ENCODE assay signal across 8 mouse cellular contexts in genomic region chr12:36041281-36041589, GRCm38 (mm10). TPM values are rescaled to one million over a fixed set of nuclear protein-coding genes. Genes with fewer than 3 reads are reported as not detected.
DNase-seq lines count a peak whose midpoint lies in the region; ATAC-seq and TF ChIP-seq lines count a peak whose summit lies in the region.

No protein-coding gene starts in this region.

- TF ChIP-seq POLR2A in ES-Bruce4 (IDR thresholded peaks at IDR 0.05; ENCODE audit: insufficient read depth, low read length) = no peak

- no peak for TF ChIP-seq EP300 in ES-Bruce4 (IDR thresholded peaks at IDR 0.05; ENCODE audit: insufficient read depth, low read depth, low read length)
- no peak for TF ChIP-seq EP300 in liver, postnatal 0 days (IDR thresholded peaks at IDR 0.05; ENCODE audit: low read depth)

- H3K9ac ChIP-seq in heart, embryonic 12.5 days = peak overlapping the region; percentile 36; the same call in 1 of the 2 replicates
- H3K9ac ChIP-seq in ES-Bruce4 (ENCODE audit: low read depth, poor library complexity, severe bottlenecking) = peak overlapping the region; percentile 92; the same call in 1 of the 2 replicates
- H3K9ac ChIP-seq in forebrain, postnatal 0 days = peak overlapping the region; percentile 99
- peak overlapping the region; percentile 79 for H3K9ac ChIP-seq in liver, postnatal 0 days (replicated peaks)

- H3K4me2 ChIP-seq in heart, embryonic 12.5 days = peak overlapping the region; percentile 73
- H3K4me2 ChIP-seq in forebrain, postnatal 0 days (ENCODE audit: low read depth) = peak overlapping the region; percentile 52
- H3K4me2 ChIP-seq in liver, postnatal 0 days (ENCODE audit: low read depth, low read length) = peak overlapping the region; percentile 100

- peaks cover 17% of the 10 kb centered on the region for H3K4me1 ChIP-seq in heart, embryonic 12.5 days (replicated peaks)
- H3K4me1 ChIP-seq in ES-Bruce4 (ENCODE audit: control insufficient read depth, insufficient read depth, low read length) = no peaks in the 10 kb centered on the region
- H3K4me1 ChIP-seq in forebrain, postnatal 0 days (ENCODE audit: insufficient read depth) = no peaks in the 10 kb centered on the region; the same call in 1 of the 2 replicates
- H3K4me1 ChIP-seq in liver, postnatal 0 days (ENCODE audit: insufficient read depth) = peaks cover 10% of the 10 kb centered on the region

- H3K9me3 ChIP-seq in heart, embryonic 12.5 days (replicated peaks) = no peaks in the 10 kb centered on the region
- H3K9me3 ChIP-seq in ES-Bruce4 (replicated peaks; ENCODE audit: control insufficient read depth, insufficient read depth, low read length, poor library complexity, severe bottlenecking) = no peaks in the 10 kb centered on the region
- H3K9me3 ChIP-seq in forebrain, postnatal 0 days (ENCODE audit: low read length) = no peaks in the 10 kb centered on the region
- H3K9me3 ChIP-seq in liver, postnatal 0 days (ENCODE audit: low read length) = no peaks in the 10 kb centered on the region

- no peak overlapping the region; the same call in 1 of the 2 replicates for H3K27ac ChIP-seq in heart, embryonic 12.5 days (ENCODE audit: poor library complexity, severe bottlenecking)
- no peak overlapping the region for H3K27ac ChIP-seq in ES-Bruce4 (ENCODE audit: insufficient read depth, low read length)
- H3K27ac ChIP-seq in forebrain, postnatal 0 days (ENCODE audit: low read depth, low read length) = no peak overlapping the region
- H3K27ac ChIP-seq in liver, postnatal 0 days (ENCODE audit: low read depth) = no peak overlapping the region

- no peaks in the 10 kb centered on the region for H3K36me3 ChIP-seq in heart, embryonic 12.5 days
- H3K36me3 ChIP-seq in ES-Bruce4 (ENCODE audit: control insufficient read depth, insufficient read depth, low read length, poor library complexity, severe bottlenecking) = no peaks in the 10 kb centered on the region
- H3K36me3 ChIP-seq in forebrain, postnatal 0 days (ENCODE audit: insufficient read depth) = no peaks in the 10 kb centered on the region
- no peaks in the 10 kb centered on the region for H3K36me3 ChIP-seq in liver, postnatal 0 days (replicated peaks; ENCODE audit: insufficient read depth, low read length)

- no peak for ATAC-seq in heart, embryonic 12.5 days (ENCODE audit: insufficient number of reproducible peaks, low FRiP score)
- no peak for ATAC-seq in forebrain, postnatal 0 days
- ATAC-seq in liver, postnatal 0 days = no peak

- H3K4me3 ChIP-seq in heart, embryonic 12.5 days = peak overlapping the region; percentile 90
- H3K4me3 ChIP-seq in ES-Bruce4 (ENCODE audit: low read depth, low read length) = no peak overlapping the region
- peak overlapping the region; percentile 97 for H3K4me3 ChIP-seq in forebrain, postnatal 0 days (ENCODE audit: low read depth, low read length)
- peak overlapping the region; percentile 85 for H3K4me3 ChIP-seq in liver, postnatal 0 days (ENCODE audit: low read depth, low read length)

- TF ChIP-seq CTCF in ES-Bruce4 (IDR thresholded peaks at IDR 0.05; ENCODE audit: low read depth, low read length) = no peak
- no peak for TF ChIP-seq CTCF in forebrain, postnatal 0 days (IDR thresholded peaks at IDR 0.05; ENCODE audit: low read depth)
- no peak for TF ChIP-seq CTCF in liver, postnatal 0 days (IDR thresholded peaks at IDR 0.05; ENCODE audit: low read depth)

- no peaks in the 10 kb centered on the region for H3K27me3 ChIP-seq in heart, embryonic 12.5 days (replicated peaks)
- H3K27me3 ChIP-seq in ES-Bruce4 (ENCODE audit: control insufficient read depth, insufficient read depth, low read length, poor library complexity, severe bottlenecking) = no peaks in the 10 kb centered on the region
- no peaks in the 10 kb centered on the region for H3K27me3 ChIP-seq in forebrain, postnatal 0 days (ENCODE audit: insufficient read depth, low read length)
- 0 out of 2 replicates have a peak, but pooled peaks cover 3% of the 10 kb centered on the region for H3K27me3 ChIP-seq in liver, postnatal 0 days (ENCODE audit: insufficient read depth, low read length)

- 36% methylated on average over 4 of the region's 4 CpGs for WGBS in heart, embryonic 12.5 days
- 22% methylated on average over 4 of the region's 4 CpGs for WGBS in forebrain, postnatal 0 days
- 31% methylated on average over 4 of the region's 4 CpGs for WGBS in liver, postnatal 0 days (ENCODE audit: insufficient replicate concordance)

- DNase-seq in heart, adult 11 months = no peak
- no peak for DNase-seq in forebrain, postnatal 0 days
- DNase-seq in liver, postnatal 0 days = no peak
- no peak for DNase-seq in T-cell, adult 2 months (ENCODE audit: low spot score)
- no peak for DNase-seq in left cerebral cortex, adult 8-10 months (ENCODE audit: low spot score in 2 of 2)
- no peak for DNase-seq in urinary bladder, postnatal 25 days (ENCODE audit: low spot score)

RNA-seq across cellular contexts. Expression of gene Tspan13, which starts 1.1 kb away (rescaled TPM):
- polyA plus RNA-seq in heart, embryonic 12.5 days (2016; fragmentation: Nextera tagmentation; extraction: Ambion mirVana) = 72.7 and 77.4 TPM in 2 replicates
- polyA plus RNA-seq in ES-Bruce4 (2011; ENCODE audit: insufficient read depth, insufficient read length, low read depth, missing spikeins) = 37.8 and 41.2 TPM in 2 replicates
- total RNA-seq in forebrain, postnatal 0 days (2014; rRNA removed) = 248 and 300 TPM in 2 replicates
- polyA plus RNA-seq in forebrain, postnatal 0 days (2015; fragmentation: Nextera tagmentation; extraction: Ambion mirVana) = 390 and 428 TPM in 2 replicates
- 18.3 and 19.7 TPM in 2 replicates for polyA plus RNA-seq in liver, postnatal 0 days (2015; fragmentation: Nextera tagmentation; extraction: Ambion mirVana)
- total RNA-seq in left cerebral cortex, adult 8-10 months (2022) = 100 to 1,000 TPM; 148 to 169 (median 157) TPM

RNA-seq across cellular contexts. Expression of gene Agr2, which starts 48.5 kb away (rescaled TPM):
- 0.33 and 0.52 TPM in 2 replicates for polyA plus RNA-seq in heart, embryonic 12.5 days (2016; fragmentation: Nextera tagmentation; extraction: Ambion mirVana)
- not detected in 2 replicates for polyA plus RNA-seq in ES-Bruce4 (2011; ENCODE audit: insufficient read depth, insufficient read length, low read depth, missing spikeins)
- not detected in 2 replicates for total RNA-seq in forebrain, postnatal 0 days (2014; rRNA removed)
- polyA plus RNA-seq in forebrain, postnatal 0 days (2015; fragmentation: Nextera tagmentation; extraction: Ambion mirVana) = 0.19 and 0.21 TPM in 2 replicates
- not detected in 2 replicates for polyA plus RNA-seq in liver, postnatal 0 days (2015; fragmentation: Nextera tagmentation; extraction: Ambion mirVana)
- total RNA-seq in left cerebral cortex, adult 8-10 months (2022) = not detected

Comparison
In these comparisons a context has a peak if more than half of its experiments do, and no peak if none do; other contexts are left out.
1. H3K9ac ChIP-seq: peak in every context shown above with its lines; median percentile 99 in forebrain, postnatal 0 days; 92 in ES-Bruce4; 79 in liver, postnatal 0 days; 36 in heart, embryonic 12.5 days.